Comparison of ENCODE assay signal across 9 mouse cellular contexts in the genomic region with DNA sequence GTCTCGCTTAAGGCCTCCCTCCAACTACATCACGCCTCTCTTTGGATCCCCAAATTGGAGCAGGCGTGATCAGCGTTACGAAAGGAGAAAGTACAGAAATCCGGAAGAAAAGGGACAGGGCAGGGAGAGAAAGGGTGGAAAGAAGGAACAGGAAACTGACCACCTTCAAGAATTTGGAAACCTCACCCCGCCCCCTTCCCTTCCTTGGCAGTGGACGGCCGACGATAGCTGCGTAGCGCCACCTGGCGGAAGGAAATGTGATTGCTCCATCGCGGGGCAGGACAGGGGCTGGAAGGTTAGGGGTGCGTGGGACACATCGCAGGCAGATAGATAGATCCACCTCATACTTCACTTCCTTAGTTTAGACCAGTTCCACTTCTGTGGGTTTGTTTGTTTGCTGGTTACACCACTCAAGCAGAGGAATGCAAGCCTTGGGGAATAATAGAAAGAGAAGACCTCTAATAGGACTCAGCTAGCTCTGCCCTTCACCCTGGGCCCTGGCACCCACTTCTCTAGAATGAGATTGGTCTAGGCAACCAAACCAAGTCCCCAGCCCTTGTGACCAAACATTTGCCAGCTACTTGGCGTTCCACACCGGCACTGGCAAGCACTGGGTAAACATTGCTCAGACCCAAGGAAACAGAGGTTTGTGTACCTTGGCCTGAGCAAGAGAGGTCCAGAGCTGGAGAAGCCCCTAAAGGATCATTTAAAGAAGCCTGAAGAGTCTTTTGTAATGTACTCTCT. TPM values are rescaled to one million over a fixed set of nuclear protein-coding genes. Genes with fewer than 3 reads are reported as not detected.
DNase-seq lines count a peak whose midpoint lies in the region; ATAC-seq and TF ChIP-seq lines count a peak whose summit lies in the region.
"Had no signal": no experiment of that assay in that cellular context is flagged by ENCODE, and none has a peak within 500 bp of the region (broad histone marks: within the 10 kb centered on the region; RNA-seq: fewer than 3 reads in every experiment).

No protein-coding gene starts in this region.

- H3K36me3 ChIP-seq in heart, embryonic 14.5 days (ENCODE audit: control insufficient read depth, insufficient read depth, low read length) = no peaks in the 10 kb centered on the region
- no peaks in the 10 kb centered on the region for H3K36me3 ChIP-seq in lung, postnatal 0 days (ENCODE audit: insufficient read depth, low read length)

- peak; percentile 96 for TF ChIP-seq CTCF in embryonic fibroblast, embryonic 13.5 days (IDR thresholded peaks at IDR 0.05; ENCODE audit: borderline replicate concordance, insufficient read depth, low read length)
- peak; percentile 98 for TF ChIP-seq CTCF in lung, postnatal 0 days (IDR thresholded peaks at IDR 0.05)

- TF ChIP-seq POLR2A in embryonic fibroblast, embryonic 13.5 days (IDR thresholded peaks at IDR 0.05; ENCODE audit: low read depth, low read length) = peak; percentile 42; the same call in 1 of the 2 replicates

- no peaks in the 10 kb centered on the region for H3K9me3 ChIP-seq in heart, embryonic 14.5 days (ENCODE audit: control insufficient read depth, low read length)
- no peaks in the 10 kb centered on the region for H3K9me3 ChIP-seq in lung, postnatal 0 days (ENCODE audit: low read length)

- H3K4me2 ChIP-seq in heart, embryonic 14.5 days (ENCODE audit: low read length) = peak overlapping the region; percentile 64
- H3K4me2 ChIP-seq in lung, postnatal 0 days (replicated peaks; ENCODE audit: low read depth, low read length) = peak overlapping the region; percentile 42

- H3K4me1 ChIP-seq in embryonic fibroblast, embryonic 13.5 days (ENCODE audit: control insufficient read depth, insufficient read depth, low read length) = peaks cover 3% of the 10 kb centered on the region; the same call in 1 of the 2 replicates
- peaks cover 5 to 19% of the 10 kb centered on the region in 2 experiments; a peak in 3 of 4 replicates for H3K4me1 ChIP-seq in heart, embryonic 14.5 days (ENCODE audit: control insufficient read depth in 2 of 2, insufficient read depth in 2 of 2, low read length in 2 of 2)
- peaks cover 17% of the 10 kb centered on the region for H3K4me1 ChIP-seq in lung, postnatal 0 days (ENCODE audit: insufficient read depth, low read depth, low read length)

- H3K9ac ChIP-seq in heart, embryonic 14.5 days (ENCODE audit: low read length) = peak overlapping the region; percentile 58
- H3K9ac ChIP-seq in lung, postnatal 0 days (replicated peaks; ENCODE audit: low read depth) = no peak overlapping the region

- no peak overlapping the region for H3K27ac ChIP-seq in embryonic fibroblast, embryonic 13.5 days (ENCODE audit: insufficient read depth, low read length)
- H3K27ac ChIP-seq in heart, embryonic 14.5 days (replicated peaks in 1 of 2; ENCODE audit: control insufficient read depth in 1 of 2, insufficient read depth in 1 of 2, low read depth in 2 of 2, low read length in 2 of 2) = 0 out of 4 replicates have a peak overlapping the region, but pooled peaks of 1 of the 2 experiments have one; percentile 10
- H3K27ac ChIP-seq in lung, postnatal 0 days (ENCODE audit: low read length) = 0 out of 2 replicates have a peak overlapping the region, but pooled peaks have one; percentile 60

- peaks cover 33% of the 10 kb centered on the region for H3K27me3 ChIP-seq in heart, embryonic 14.5 days (ENCODE audit: control insufficient read depth, insufficient read depth, low read length)
- H3K27me3 ChIP-seq in lung, postnatal 0 days (replicated peaks; ENCODE audit: insufficient read depth, low read length) = peaks cover 6% of the 10 kb centered on the region; the same call in 1 of the 2 replicates

- ATAC-seq in heart, embryonic 14.5 days (ENCODE audit: insufficient number of reproducible peaks, insufficient read depth, low FRiP score, low read depth) = no peak
- peak; percentile 75 for ATAC-seq in lung, postnatal 0 days
- peak; percentile 77 for ATAC-seq in neutrophil, adult 5-6 weeks (ENCODE audit: extremely low read depth, insufficient number of reproducible peaks, low FRiP score, poor library complexity, severe bottlenecking)

- WGBS in heart, embryonic 14.5 days = 4% methylated on average over 19 of the region's 19 CpGs
- 5% methylated on average over 18 of the region's 19 CpGs for WGBS in lung, postnatal 0 days

- peak; percentile 49 to 67 for DNase-seq in CD8-positive naive resting alpha-beta T cell, adult 2 months (ENCODE audit: low read depth in 2 of 2, low spot score in 2 of 2)
- DNase-seq in adrenal gland, postnatal 36 days = peak; percentile 78 to 85
- DNase-seq in kidney, postnatal 10 days = peak; percentile 91
- peak; percentile 95 for DNase-seq in lung, postnatal 0 days (ENCODE audit: low spot score)
- peak; percentile 85 for DNase-seq in thymus, postnatal 4 days

- TF ChIP-seq EP300 in lung, postnatal 0 days (IDR thresholded peaks at IDR 0.05) = 0 out of 2 replicates have a peak, but pooled peaks have one; percentile 28

- H3K4me3 ChIP-seq in embryonic fibroblast, embryonic 13.5 days (ENCODE audit: insufficient read depth, low read length) = peak overlapping the region; percentile 7; the same call in 1 of the 2 replicates
- H3K4me3 ChIP-seq in heart, embryonic 14.5 days (ENCODE audit: control insufficient read depth in 1 of 2, insufficient read depth in 1 of 2, low read depth in 1 of 2, low read length in 2 of 2) = peak overlapping the region; percentile 25 to 32
- H3K4me3 ChIP-seq in lung, postnatal 0 days (ENCODE audit: low read depth, low read length) = no peak overlapping the region

RNA-seq across cellular contexts. Expression of a gene that starts 4.0 kb away (rescaled TPM):
- total RNA-seq in adrenal gland, postnatal 36 days (2021) = 10 to 100 TPM; 48.0 to 88.5 TPM
- 24.2 and 25.9 TPM in 2 replicates for polyA plus RNA-seq in embryonic fibroblast, embryonic 13.5 days (2011; ENCODE audit: insufficient read length, low read depth, missing spikeins)
- 59.6 and 60.9 TPM in 2 replicates for polyA plus RNA-seq in heart, embryonic 14.5 days (2014; fragmentation: Nextera tagmentation; extraction: Ambion mirVana)
- polyA plus RNA-seq in lung, postnatal 0 days (2015; fragmentation: Nextera tagmentation; extraction: Ambion mirVana) = 316 and 341 TPM in 2 replicates
- 0.37 and 0.58 TPM in 2 replicates for total RNA-seq in neutrophil, adult 5-6 weeks (2017)

RNA-seq across cellular contexts. Expression of a gene that starts 4.1 kb away (rescaled TPM):
- total RNA-seq in adrenal gland, postnatal 36 days (2021) = not detected
- not detected in 2 replicates for polyA plus RNA-seq in embryonic fibroblast, embryonic 13.5 days (2011; ENCODE audit: insufficient read length, low read depth, missing spikeins)
- not detected in 2 replicates for polyA plus RNA-seq in heart, embryonic 14.5 days (2014; fragmentation: Nextera tagmentation; extraction: Ambion mirVana)
- polyA plus RNA-seq in lung, postnatal 0 days (2015; fragmentation: Nextera tagmentation; extraction: Ambion mirVana) = 8.6 and 10.3 TPM in 2 replicates
- not detected in 2 replicates for total RNA-seq in neutrophil, adult 5-6 weeks (2017)
- polyA plus RNA-seq: frontal cortex, adult 2 months had no signal

RNA-seq across cellular contexts. Expression of a gene that starts 15.3 kb away (rescaled TPM):
- 10 to 100 TPM; 47.5 to 51.1 TPM for total RNA-seq in adrenal gland, postnatal 36 days (2021)
- polyA plus RNA-seq in embryonic fibroblast, embryonic 13.5 days (2011; ENCODE audit: insufficient read length, low read depth, missing spikeins) = 21.6 and 22.2 TPM in 2 replicates
- 18.4 and 19.4 TPM in 2 replicates for polyA plus RNA-seq in heart, embryonic 14.5 days (2014; fragmentation: Nextera tagmentation; extraction: Ambion mirVana)
- polyA plus RNA-seq in lung, postnatal 0 days (2015; fragmentation: Nextera tagmentation; extraction: Ambion mirVana) = 10.5 and 11.9 TPM in 2 replicates
- total RNA-seq in neutrophil, adult 5-6 weeks (2017) = 17.6 and 21.4 TPM in 2 replicates

RNA-seq across cellular contexts. Expression of a gene that starts 21.7 kb away (rescaled TPM):
- total RNA-seq in adrenal gland, postnatal 36 days (2021) = 1 to 10 TPM; 7.8 TPM
- polyA plus RNA-seq in embryonic fibroblast, embryonic 13.5 days (2011; ENCODE audit: insufficient read length, low read depth, missing spikeins) = 8.7 and 11.1 TPM in 2 replicates
- polyA plus RNA-seq in heart, embryonic 14.5 days (2014; fragmentation: Nextera tagmentation; extraction: Ambion mirVana) = 7.3 and 7.7 TPM in 2 replicates
- polyA plus RNA-seq in lung, postnatal 0 days (2015; fragmentation: Nextera tagmentation; extraction: Ambion mirVana) = 13.6 and 13.8 TPM in 2 replicates
- 2.4 and 4.5 TPM in 2 replicates for total RNA-seq in neutrophil, adult 5-6 weeks (2017)

RNA-seq across cellular contexts. Expression of a gene that starts 21.7 kb away (rescaled TPM):
- total RNA-seq in adrenal gland, postnatal 36 days (2021) = 100 to 1,000 TPM in 1 of 2 experiments, 10 to 100 TPM in 1; 79.2 to 103 TPM
- 75.0 and 83.8 TPM in 2 replicates for polyA plus RNA-seq in embryonic fibroblast, embryonic 13.5 days (2011; ENCODE audit: insufficient read length, low read depth, missing spikeins)
- polyA plus RNA-seq in heart, embryonic 14.5 days (2014; fragmentation: Nextera tagmentation; extraction: Ambion mirVana) = 49.1 and 51.1 TPM in 2 replicates
- 31.7 and 32.8 TPM in 2 replicates for polyA plus RNA-seq in lung, postnatal 0 days (2015; fragmentation: Nextera tagmentation; extraction: Ambion mirVana)
- total RNA-seq in neutrophil, adult 5-6 weeks (2017) = 48.2 and 53.8 TPM in 2 replicates
